Mouse (Mus musculus) left cerebral cortex, adult 2 months (tissue): ENCODE measurements at regions not wholly inside any gene's neighbourhood (a gene's known extent, or its start where the extent isn't known, plus 50 kb on each side); places are given as distances from the start of the nearest gene placed in this dataset.

Source experiments
- DNase-seq, 2 experiments: peaks; one replicate each; pipeline ENCODE4 v3.0.0; 2021 to 2022; ENCODE audit warnings: low spot score in 2 of 2, mixed read lengths in 1 of 2; ENCODE audit errors: extremely low spot score in 1 of 2
- H3K27ac ChIP-seq: fragments of 200-600 bp; 2 replicates; pipeline ENCODE4 v1.8.1; 2022
- H3K4me3 ChIP-seq: fragments of 200-600 bp; 2 replicates; pipeline ENCODE4 v1.8.1; 2022
- CTCF ChIP-seq: fragments of 200-600 bp; IDR thresholded peaks from 2 replicates; pipeline ENCODE4 v1.8.1; 2022; ENCODE audit warnings: antibody characterized with exemption, mild to moderate bottlenecking, moderate library complexity
- intact Hi-C: fragments of 180-260 bp; cut with DNase I; formaldehyde crosslinking; loops from one replicate; pipeline ENCODE4 v1.15.1; 2025

DNA sequence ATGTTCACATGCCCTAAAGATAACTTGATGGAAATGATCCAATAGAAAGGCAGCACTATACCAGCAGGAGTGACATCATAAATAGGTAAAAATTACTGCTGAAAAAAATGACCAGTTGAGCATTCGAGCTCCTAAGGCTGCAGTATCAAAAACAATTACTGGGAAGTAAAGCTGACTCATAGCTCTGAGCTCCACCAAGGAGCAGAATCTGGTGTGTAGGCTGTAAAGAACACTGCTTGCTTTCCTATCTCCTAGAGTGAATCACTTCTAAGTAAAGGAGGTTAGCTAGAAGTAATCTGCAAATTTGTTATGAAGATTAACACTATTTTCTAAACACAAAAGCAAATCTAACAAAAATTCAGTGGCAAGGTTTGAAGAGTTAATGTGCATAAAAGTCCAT, 224.9 kb upstream of the 4933436I01Rik start:
- intact Hi-C loops = loop anchor here (10.0 kb wide), 1 partner anchor 99 kb away; no protein-coding TSS in a partner anchor
- no peak for DNase-seq
- no peak overlapping the region for H3K4me3 ChIP-seq
- TF ChIP-seq CTCF = no peak
- no peak overlapping the region for H3K27ac ChIP-seq
